Mouse (Mus musculus): ENCODE measurements around the gene 2610028H24Rik.

DNA sequence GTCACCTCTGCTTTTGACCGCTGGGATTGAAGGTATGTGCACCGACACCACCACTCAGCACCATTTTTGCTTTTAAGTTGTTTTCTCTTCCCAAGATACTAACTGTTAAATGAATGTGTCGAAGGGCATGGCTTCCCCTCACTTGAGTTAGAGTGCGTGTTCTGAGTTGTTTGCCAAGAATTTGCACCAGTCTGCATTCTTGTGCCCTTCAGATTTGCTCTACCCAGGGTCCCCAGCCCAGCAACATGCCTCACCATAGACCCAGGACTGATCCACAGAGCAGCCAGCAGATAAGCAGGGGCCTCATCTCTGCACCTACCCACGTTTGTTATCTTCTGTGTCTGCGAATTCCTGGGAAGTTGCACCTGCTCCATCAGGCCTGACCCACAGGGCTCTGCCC lies 32.6 kb downstream of the 2610028H24Rik start:
- no peak for TF ChIP-seq CTCF (IDR thresholded peaks at IDR 0.05; ENCODE audit: low read depth)
- no peak for TF ChIP-seq EP300 (optimal IDR thresholded peaks at IDR 0.05)

Measured in stomach, postnatal 0 days (tissue).